Mouse (Mus musculus): ENCODE measurements around the gene Zfp955a.
"Not testable (repeated sequence)": the region's sequence is repeated elsewhere in the genome, so short reads cannot be mapped to it uniquely, and the experiment has no call there.

Gene Zfp955a

GRCm38 (mm10) chr17:33254530-33255318 is at the start of gene Zfp955a:
Gene Zfp955a (minus strand): TSS chr17:33255145.
- not testable (repeated sequence) for DNase-seq

GRCm38 (mm10) chr17:33289876-33290149 is 34.9 kb upstream of the Zfp955a start:
- not testable (repeated sequence) for DNase-seq

GRCm38 (mm10) chr17:33289039-33289875 is 34.3 kb upstream of the Zfp955a start, which contains the start of gene Zfp955b:
Gene Zfp955b (plus strand): TSS chr17:33289544.
- DNase-seq = not testable (repeated sequence)

DNA sequence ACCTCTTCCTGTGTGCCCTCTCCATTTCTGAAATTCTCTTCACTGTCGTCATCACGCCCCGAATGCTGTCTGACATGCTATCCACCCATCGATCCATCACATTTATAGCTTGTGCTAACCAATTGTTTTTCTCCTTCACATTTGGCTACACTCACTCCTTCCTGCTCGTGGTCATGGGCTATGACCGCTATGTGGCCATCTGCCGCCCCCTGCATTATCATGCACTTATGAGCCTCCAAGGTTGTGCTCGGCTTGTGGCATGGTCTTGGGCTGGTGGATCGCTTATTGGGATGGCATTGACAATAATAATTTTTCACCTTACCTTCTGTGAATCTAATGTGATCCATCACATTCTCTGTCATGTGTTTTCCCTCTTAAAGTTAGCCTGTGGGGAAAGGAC is 14.0 kb upstream of the Zfp955a start:
- DNase-seq = no peak

DNA sequence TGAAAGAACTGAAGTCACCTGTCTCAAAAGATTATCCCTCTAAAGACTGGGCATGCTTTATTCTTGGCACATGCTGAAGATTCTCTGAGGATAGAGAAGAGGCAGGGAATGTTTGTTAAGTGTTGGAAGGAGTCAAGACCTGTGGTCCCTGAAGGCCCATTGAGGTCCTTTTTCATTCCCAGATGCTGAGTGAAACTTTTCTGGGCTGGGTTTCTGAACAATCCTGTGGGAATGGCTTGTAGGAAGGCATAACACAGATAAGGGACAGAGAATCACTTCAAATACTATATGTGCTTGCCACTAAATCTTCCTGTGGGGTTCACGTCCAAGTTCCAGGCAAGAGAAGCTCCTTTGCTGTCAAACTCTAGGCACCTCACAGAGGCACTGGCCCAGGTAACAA is 9.4 kb upstream of the Zfp955a start, which contains the start of gene Olfr63:
TSS of gene Olfr63 (plus strand) at position 301 of the 400 bp plus-strand sequence.
- no peak for DNase-seq

DNA sequence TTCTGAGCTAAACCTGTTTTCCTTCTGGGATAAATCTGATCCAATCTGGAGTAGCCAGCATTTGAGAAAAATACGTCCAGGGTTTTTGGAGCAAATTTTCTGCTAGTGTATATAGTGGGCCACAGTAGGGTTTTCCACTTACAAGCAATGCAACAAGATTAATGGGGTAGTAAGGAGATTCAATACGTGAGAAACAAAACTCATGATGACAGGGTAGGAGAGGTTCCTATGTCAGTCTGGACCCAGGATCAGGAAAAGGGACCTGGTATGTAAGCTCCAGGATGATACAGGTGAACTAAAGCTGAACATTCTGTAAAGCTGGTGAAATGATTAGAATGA is 343 bp upstream of the Zfp955a start:
- not testable (repeated sequence) for DNase-seq

GRCm38 (mm10) chr17:33236646-33237045 is 18.3 kb downstream of the Zfp955a start:
- not testable (repeated sequence) for DNase-seq

- no peak for DNase-seq
These were observed 33.4 kb downstream of the Zfp955a start, which contains the start of gene Olfr1564 for GRCm38 (mm10) chr17:33221590-33221989. Gene Olfr1564 (minus strand): TSS chr17:33221690.

DNA sequence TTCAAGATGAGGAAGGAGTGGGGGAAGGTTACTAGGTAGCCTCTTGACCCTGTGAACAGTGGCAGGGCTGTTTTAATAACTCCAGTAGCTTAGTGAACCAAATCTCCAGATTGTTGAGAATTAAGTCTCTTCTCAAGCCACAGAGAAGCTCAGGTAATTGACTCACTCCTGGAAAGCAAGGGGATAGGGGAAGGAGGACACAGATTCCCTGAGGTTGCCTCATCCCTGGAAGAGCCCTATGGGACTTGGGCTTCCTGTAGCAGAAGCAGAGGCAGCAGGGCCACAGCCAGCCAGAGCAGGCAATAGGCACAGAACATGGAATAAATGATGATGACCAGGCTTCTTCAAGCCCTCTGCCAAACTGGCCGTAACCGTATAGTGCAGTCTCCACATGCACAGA is 63.9 kb downstream of the Zfp955a start, which contains the start of gene Olfr239:
TSS of gene Olfr239 (plus strand) at position 301 of the 400 bp plus-strand sequence.
- DNase-seq = not testable (repeated sequence)
